Mouse (Mus musculus): ENCODE measurements at regions not wholly inside any gene's neighbourhood (a gene's known extent, or its start where the extent isn't known, plus 50 kb on each side); places are given as distances from the start of the nearest gene placed in this dataset.

DNA sequence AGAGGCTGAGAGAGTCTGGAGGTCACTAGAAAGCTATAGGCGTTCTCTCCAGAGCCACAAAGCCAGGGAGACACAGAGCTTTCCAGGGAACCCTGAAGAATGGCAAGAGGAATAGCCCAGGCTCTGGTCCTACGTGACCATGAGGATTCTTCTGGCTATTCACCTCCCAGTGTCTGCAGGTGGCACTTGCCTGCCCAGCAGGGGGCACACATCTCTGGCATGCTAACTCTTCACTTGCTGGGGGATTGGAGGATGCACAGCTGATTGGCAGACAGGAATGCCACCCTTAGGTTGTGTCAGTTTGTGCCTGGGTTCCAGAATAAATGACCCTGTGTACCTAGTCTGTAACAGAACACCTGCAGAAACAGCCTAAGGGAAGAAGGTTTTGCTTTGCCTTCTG lies 141.8 kb downstream of the Oma1 start:
- TF ChIP-seq CTCF (IDR thresholded peaks at IDR 0.05; ENCODE audit: borderline replicate concordance, insufficient read depth, low read depth, low read length) = no peak
- no peak for TF ChIP-seq POLR2A (IDR thresholded peaks at IDR 0.05; ENCODE audit: borderline replicate concordance, insufficient read depth, low read length)

Data from cerebellum, adult 2 months (tissue).